Mouse (Mus musculus) testis, adult 2 months (tissue): Measurements from ENCODE around the gene Erv3. TPM values are rescaled to one million over a fixed set of nuclear protein-coding genes. Genes with fewer than 3 reads are reported as not detected.

Source experiments
- H3K27ac ChIP-seq: fragments of 200-500 bp; 2 replicates; pipeline ENCODE4 v1.5.1; 2012; ENCODE audit warnings: low read depth, low read length; ENCODE audit not compliant: control insufficient read depth, insufficient read depth
- H3K27me3 ChIP-seq: fragments of 200-500 bp; 2 replicates; pipeline ENCODE4 v1.6.1; 2012; ENCODE audit warnings: mild to moderate bottlenecking, low read length, moderate library complexity; ENCODE audit not compliant: control insufficient read depth, insufficient read depth
- H3K36me3 ChIP-seq: fragments of 200-500 bp; 2 replicates; pipeline ENCODE4 v1.6.1; 2012; ENCODE audit warnings: mild to moderate bottlenecking, low read length; ENCODE audit not compliant: control insufficient read depth, insufficient read depth
- H3K4me1 ChIP-seq: fragments of 200-500 bp; 2 replicates; pipeline ENCODE4 v1.6.1; 2012; ENCODE audit warnings: low read length; ENCODE audit not compliant: control insufficient read depth, insufficient read depth
- H3K4me3 ChIP-seq: fragments of 200-500 bp; 2 replicates; pipeline ENCODE4 v1.5.1; 2012; ENCODE audit warnings: low read depth, mild to moderate bottlenecking, low read length, moderate library complexity, mixed read lengths; ENCODE audit not compliant: control insufficient read depth
- CTCF ChIP-seq: fragments of 200-500 bp; IDR thresholded peaks from 2 replicates; pipeline ENCODE4 v1.5.1; 2012; ENCODE audit warnings: low read depth, mild to moderate bottlenecking, inconsistent platforms, low read length, moderate library complexity; ENCODE audit not compliant: control insufficient read depth, insufficient read depth, insufficient replicate concordance
- POLR2A ChIP-seq: fragments of 200-500 bp; IDR thresholded peaks from 2 replicates; pipeline ENCODE4 v1.6.1; 2012; ENCODE audit warnings: low read depth, mild to moderate bottlenecking, inconsistent platforms, low read length, moderate library complexity; ENCODE audit not compliant: control insufficient read depth
- polyA plus RNA-seq: library from polyadenylated mRNA; depleted of rRNA; stranded (reverse); fragments of >200 nt; gene quantifications from 2 replicates; pipeline ENCODE4 v1.2.3, GENCODE M21; 2012; rRNA removed

The Erv3 gene
- 0.18 and 0.38 TPM in 2 replicates for polyA plus RNA-seq

GRCm38 (mm10) chr2:131859721-131860120 lies at the start of gene Erv3:
Gene Erv3 (minus strand): TSS chr2:131859747.
- H3K27ac ChIP-seq, result no peak within 1 kb of the TSS
- TF ChIP-seq POLR2A (no peak), CTCF (no peak)

DNA sequence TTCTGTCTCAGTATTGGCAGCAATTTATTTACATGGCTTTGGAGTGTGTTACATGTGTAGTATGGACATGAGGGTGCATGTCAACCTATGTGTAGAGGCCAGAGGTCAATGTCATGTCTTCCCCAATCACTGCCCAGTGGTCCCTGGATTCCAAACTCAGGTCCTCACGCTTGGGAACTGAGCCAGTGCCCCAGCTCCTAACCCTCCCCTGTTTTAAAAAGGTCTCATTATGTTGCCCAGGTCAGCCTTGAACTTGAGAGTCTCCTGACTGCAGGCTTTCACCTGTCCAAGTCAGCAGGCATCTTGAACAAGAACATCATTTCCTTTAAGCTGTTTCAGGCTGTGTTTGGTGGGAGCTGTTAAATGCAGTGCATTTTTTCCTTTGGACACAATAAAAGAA lies 49.4 kb upstream of the Erv3 start:
- no peak for TF ChIP-seq CTCF
- TF ChIP-seq POLR2A, result no peak
- H3K4me3 ChIP-seq, result no peak overlapping the region

More at GRCm38 (mm10) chr2:131859721-131860120, at the start of gene Erv3:
- no peaks in the 10 kb centered on the region for H3K27me3 ChIP-seq
- no peaks in the 10 kb centered on the region for H3K36me3 ChIP-seq
- H3K4me3 ChIP-seq, result no peak within 1 kb of the TSS
- H3K4me1 ChIP-seq, result no peaks in the 10 kb centered on the region

DNA sequence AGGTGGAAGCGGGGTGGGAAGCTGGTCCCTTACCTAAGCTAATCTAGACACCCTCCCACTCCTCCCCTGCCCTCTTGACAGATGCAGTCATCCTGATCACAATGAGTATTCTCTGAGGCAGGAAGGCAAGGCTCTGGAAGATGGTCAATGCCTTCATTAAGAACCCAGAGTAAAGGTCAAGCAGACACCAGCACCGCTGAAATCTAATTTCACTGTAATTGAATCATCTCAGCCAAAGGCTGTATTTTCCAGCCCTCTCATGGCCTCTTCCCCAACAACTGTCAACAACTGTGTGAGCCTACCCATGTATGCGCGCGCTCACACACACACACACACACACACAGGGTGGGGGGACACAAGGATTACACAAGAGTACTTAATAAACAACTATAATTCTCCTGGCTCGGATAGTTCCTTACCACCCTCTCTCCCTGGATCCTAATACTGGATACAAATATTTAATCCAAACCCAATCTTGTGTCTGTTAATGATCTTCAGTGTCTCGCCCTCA lies 48.9 kb upstream of the Erv3 start:
- no peak overlapping the region for H3K27ac ChIP-seq
- TF ChIP-seq CTCF (no peak), POLR2A (no peak)
- no peaks in the 10 kb centered on the region for H3K36me3 ChIP-seq
- H3K27me3 ChIP-seq, result no peaks in the 10 kb centered on the region
- no peak overlapping the region for H3K4me3 ChIP-seq
- H3K4me1 ChIP-seq, result no peaks in the 10 kb centered on the region; the same call in 1 of the 2 replicates

More for the DNA sequence above, 49.4 kb upstream of the Erv3 start:
- no peaks in the 10 kb centered on the region for H3K36me3 ChIP-seq
- no peaks in the 10 kb centered on the region; the same call in 1 of the 2 replicates for H3K4me1 ChIP-seq
- H3K27ac ChIP-seq, result no peak overlapping the region
- no peaks in the 10 kb centered on the region for H3K27me3 ChIP-seq

- Histone ChIP-seq H3K27ac (no peak overlapping the region), H3K4me3 (no peak overlapping the region), H3K36me3 (no peaks in the 10 kb centered on the region), H3K4me1 (no peaks in the 10 kb centered on the region; the same call in 1 of the 2 replicates), H3K27me3 (no peaks in the 10 kb centered on the region)
- no peak for TF ChIP-seq POLR2A
Measured at GRCm38 (mm10) chr2:131907311-131907710, 47.8 kb upstream of the Erv3 start.

DNA sequence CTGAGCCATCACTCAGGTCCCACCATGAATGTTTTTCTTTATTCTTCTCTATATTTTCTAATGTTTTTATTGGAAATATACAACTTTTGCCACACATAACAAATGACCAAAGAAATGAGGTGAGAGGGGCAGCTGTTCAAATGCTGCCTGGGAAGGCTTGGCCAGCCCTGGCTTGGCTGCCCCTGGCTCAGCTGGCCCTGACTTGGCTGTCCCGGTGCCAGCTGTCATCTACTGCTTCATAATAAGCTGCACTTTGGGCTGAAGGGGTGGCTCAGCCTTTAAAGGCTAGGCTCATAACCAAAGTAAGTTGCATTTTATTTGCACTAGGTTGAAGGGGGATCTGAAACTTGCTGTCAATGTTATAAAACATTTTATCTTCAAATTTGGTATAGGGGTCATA lies 47.3 kb upstream of the Erv3 start:
- TF ChIP-seq POLR2A (no peak), CTCF (no peak)
- Histone ChIP-seq H3K36me3 (no peaks in the 10 kb centered on the region), H3K4me1 (no peaks in the 10 kb centered on the region; the same call in 1 of the 2 replicates), H3K27ac (no peak overlapping the region), H3K4me3 (no peak overlapping the region), H3K27me3 (no peaks in the 10 kb centered on the region)

DNA sequence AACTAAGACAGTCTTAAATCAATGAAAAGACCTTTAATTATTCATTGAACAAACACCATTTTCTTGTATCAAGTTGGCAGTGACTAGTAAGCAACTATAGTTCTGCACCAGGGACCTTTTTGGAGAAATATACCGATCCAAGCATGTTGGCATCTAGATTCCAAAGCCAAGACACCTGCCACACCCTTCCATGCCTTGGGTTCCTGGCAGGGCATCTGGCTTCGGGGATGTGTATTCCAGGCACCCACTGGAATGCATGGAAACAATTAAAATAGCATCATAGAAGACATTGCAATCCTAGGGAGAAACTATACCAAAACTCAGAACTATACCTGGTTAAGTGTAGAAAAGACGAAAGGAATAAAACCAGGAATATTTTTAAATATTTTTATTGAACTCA lies 46.7 kb upstream of the Erv3 start:
- H3K36me3 ChIP-seq, result no peaks in the 10 kb centered on the region
- no peaks in the 10 kb centered on the region; the same call in 1 of the 2 replicates for H3K4me1 ChIP-seq
- no peaks in the 10 kb centered on the region for H3K27me3 ChIP-seq
- H3K4me3 ChIP-seq, result no peak overlapping the region
- no peak for TF ChIP-seq CTCF
- TF ChIP-seq POLR2A, result no peak
- no peak overlapping the region for H3K27ac ChIP-seq

DNA sequence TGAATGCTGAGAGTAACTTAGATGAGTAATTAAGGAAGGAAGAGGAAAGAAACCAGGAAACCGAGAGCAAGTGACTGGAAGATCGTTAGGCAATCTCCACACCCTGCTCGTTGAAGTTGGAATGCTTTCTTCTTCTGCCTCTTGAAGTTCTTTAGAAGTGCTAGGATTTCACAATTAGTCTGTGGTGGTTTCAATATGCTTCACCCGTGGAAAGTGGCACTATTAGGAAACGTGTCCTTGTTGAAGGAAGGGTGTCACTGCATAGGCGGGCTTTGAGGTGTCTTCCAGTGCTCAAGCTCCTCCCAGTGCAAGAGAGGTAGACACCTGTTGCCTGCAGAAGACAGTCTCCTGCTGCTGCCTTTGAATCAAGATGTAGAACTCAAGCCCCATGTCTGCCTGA lies 46.2 kb upstream of the Erv3 start:
- TF ChIP-seq POLR2A (no peak), CTCF (no peak)
- no peak overlapping the region for H3K4me3 ChIP-seq

DNA sequence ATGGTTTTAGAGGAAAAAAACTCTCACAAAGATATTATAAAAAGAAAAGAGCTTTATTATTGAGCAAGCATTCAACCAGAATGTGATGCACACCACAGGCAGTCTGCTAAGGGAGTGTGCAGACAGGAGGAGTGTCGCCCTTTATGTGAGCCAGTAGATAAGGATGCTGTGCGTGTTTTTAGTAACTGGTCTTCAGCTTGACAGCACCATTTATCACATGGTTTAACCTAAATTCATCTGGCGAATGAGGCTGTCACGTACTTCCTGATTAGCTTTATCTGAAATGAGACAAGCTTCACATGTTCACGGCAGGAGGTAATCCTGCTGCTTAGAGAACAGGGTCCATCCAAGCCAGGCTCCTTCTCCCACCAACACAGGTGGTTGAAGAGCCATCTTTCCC lies 45.5 kb upstream of the Erv3 start:
- Histone ChIP-seq H3K27me3 (no peaks in the 10 kb centered on the region), H3K36me3 (no peaks in the 10 kb centered on the region), H3K4me1 (no peaks in the 10 kb centered on the region; the same call in 1 of the 2 replicates), H3K27ac (no peak overlapping the region), H3K4me3 (no peak overlapping the region)
- TF ChIP-seq POLR2A (no peak), CTCF (no peak)

More for the DNA sequence above, 46.2 kb upstream of the Erv3 start:
- Histone ChIP-seq H3K27ac (no peak overlapping the region), H3K4me1 (no peaks in the 10 kb centered on the region; the same call in 1 of the 2 replicates), H3K36me3 (no peaks in the 10 kb centered on the region), H3K27me3 (no peaks in the 10 kb centered on the region)
